Mouse (Mus musculus) liver, postnatal 0 days (tissue): Measurements from ENCODE around the gene 3110082I17Rik. TPM values are rescaled to one million over a fixed set of nuclear protein-coding genes. Genes with fewer than 3 reads are reported as not detected.

Experiments used
- ATAC-seq: fragments of 200-750 bp; cut with Nextera tagmentation; 2 replicates; pipeline ENCODE4 v1.8.0; 2017; ENCODE audit warnings: mild to moderate bottlenecking, moderate library complexity
- DNase-seq: peaks from one replicate; pipeline ENCODE4 v3.0.0-alpha.2; 2016
- H3K27ac ChIP-seq: fragments of 300-500 bp; sonication (generic); 2 replicates; pipeline ENCODE4 v1.5.1; 2014; ENCODE audit warnings: antibody characterized with exemption, moderate library complexity, mild to moderate bottlenecking, low read depth
- H3K27me3 ChIP-seq: fragments of 300-500 bp; sonication (generic); 2 replicates; pipeline ENCODE4 v1.6.1; 2014; ENCODE audit warnings: low read length, control low read depth, mixed read lengths; ENCODE audit not compliant: insufficient read depth
- H3K36me3 ChIP-seq: fragments of 300-500 bp; sonication (generic); replicated peaks from 2 replicates; pipeline ENCODE4 v1.6.1; 2014; ENCODE audit warnings: mild to moderate bottlenecking, control low read depth, low read length, moderate library complexity, mixed read lengths; ENCODE audit not compliant: insufficient read depth
- H3K4me1 ChIP-seq: fragments of 300-500 bp; sonication (generic); 2 replicates; pipeline ENCODE4 v1.6.1; 2014; ENCODE audit warnings: antibody characterized with exemption, mild to moderate bottlenecking, control low read depth; ENCODE audit not compliant: insufficient read depth
- H3K4me2 ChIP-seq: fragments of 300-500 bp; sonication (generic); 2 replicates; pipeline ENCODE4 v1.6.1; 2014; ENCODE audit warnings: low read depth, mild to moderate bottlenecking, low read length, moderate library complexity, mixed read lengths
- H3K4me3 ChIP-seq: fragments of 300-500 bp; sonication (generic); 2 replicates; pipeline ENCODE4 v1.5.1; 2014; ENCODE audit warnings: low read depth, low read length
- H3K9ac ChIP-seq: fragments of 300-500 bp; sonication (generic); replicated peaks from 2 replicates; pipeline ENCODE4 v1.6.1; 2014; ENCODE audit warnings: mild to moderate bottlenecking, moderate library complexity
- H3K9me3 ChIP-seq: fragments of 300-500 bp; sonication (generic); 2 replicates; pipeline ENCODE4 v1.6.1; 2016; ENCODE audit warnings: mild to moderate bottlenecking, control low read depth, low read length, mixed read lengths
- CTCF ChIP-seq: sonication (generic); IDR thresholded peaks from 2 replicates; pipeline ENCODE4 v1.5.1; 2016; ENCODE audit warnings: antibody characterized with exemption, low read depth
- EP300 ChIP-seq: IDR thresholded peaks from 2 replicates; pipeline ENCODE4 v1.6.1; 2016; ENCODE audit warnings: antibody characterized with exemption, low read depth, mild to moderate bottlenecking
- WGBS: fragments of 180-500 bp; shearing (Covaris S2); extraction: QIAGEN DNeasy Blood & Tissue Kit; methylation state at CpG from one replicate; pipeline ENCODE4 v1.1.7; 2014; ENCODE audit not compliant: insufficient replicate concordance; 5-methylcytosine and 5-hydroxymethylcytosine counted together
- polyA plus RNA-seq: library from polyadenylated mRNA; unstranded; fragments of >200 nt; fragmentation: Nextera tagmentation; extraction: Ambion mirVana; gene quantifications from 2 replicates; pipeline ENCODE4 v1.2.1, GENCODE M21; 2015

Gene 3110082I17Rik
- polyA plus RNA-seq, 1 experiment from 2014 or later, result 9.5 TPM

DNA sequence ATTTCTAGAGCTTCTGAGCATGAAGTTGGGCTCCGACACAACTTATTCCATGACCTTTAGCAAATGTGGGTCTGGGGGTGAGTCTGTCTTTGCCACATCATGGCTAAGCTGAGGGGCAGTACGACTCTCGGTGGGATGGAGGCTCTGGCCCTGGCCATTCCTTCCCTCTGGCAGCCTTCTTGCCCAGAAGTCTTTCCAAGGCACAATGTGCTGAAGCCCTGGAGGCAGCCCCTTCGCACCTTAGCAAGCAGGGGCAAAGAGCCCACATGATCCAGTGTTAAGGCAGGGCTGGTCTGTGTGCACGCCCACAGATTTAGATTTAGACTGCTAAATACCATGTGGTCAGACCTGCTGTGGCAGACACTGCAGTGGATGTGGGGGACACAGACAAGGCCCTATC is 61.5 kb downstream of the 3110082I17Rik start:
- peak overlapping the region; percentile 47 for H3K4me2 ChIP-seq
- H3K27me3 ChIP-seq, result no peaks in the 10 kb centered on the region
- 76% methylated on average over 5 of the region's 5 CpGs for WGBS
- H3K9me3 ChIP-seq, result no peaks in the 10 kb centered on the region
- peaks cover 16% of the 10 kb centered on the region for H3K36me3 ChIP-seq
- no peak overlapping the region for H3K27ac ChIP-seq
- H3K9ac ChIP-seq, result 0 out of 2 replicates have a peak overlapping the region, but pooled peaks have one; percentile 12
- no peak overlapping the region for H3K4me3 ChIP-seq
- no peak for ATAC-seq
- no peak for DNase-seq
- TF ChIP-seq EP300 (no peak; the same call in 1 of the 2 replicates), CTCF (no peak)
- H3K4me1 ChIP-seq, result peaks cover 30% of the 10 kb centered on the region

- H3K4me1 ChIP-seq, result peaks cover 29% of the 10 kb centered on the region
- H3K4me2 ChIP-seq, result peak overlapping the region; percentile 47
- H3K27me3 ChIP-seq, result no peaks in the 10 kb centered on the region
- H3K27ac ChIP-seq, result peak overlapping the region; percentile 17; the same call in 1 of the 2 replicates
- peaks cover 22% of the 10 kb centered on the region for H3K36me3 ChIP-seq
- H3K9me3 ChIP-seq, result no peaks in the 10 kb centered on the region
- 0 out of 2 replicates have a peak overlapping the region, but pooled peaks have one; percentile 12 for H3K9ac ChIP-seq
- no peak overlapping the region for H3K4me3 ChIP-seq
- TF ChIP-seq EP300 (peak; percentile 68; the same call in 1 of the 2 replicates), CTCF (peak; percentile 97)
- ATAC-seq, result peak; percentile 86
- WGBS, result 29% methylated on average over 5 of the region's 5 CpGs
- DNase-seq, result peak; percentile 96
Measured at GRCm38 (mm10) chr5:139397959-139398753, 62.2 kb downstream of the 3110082I17Rik start.

DNA sequence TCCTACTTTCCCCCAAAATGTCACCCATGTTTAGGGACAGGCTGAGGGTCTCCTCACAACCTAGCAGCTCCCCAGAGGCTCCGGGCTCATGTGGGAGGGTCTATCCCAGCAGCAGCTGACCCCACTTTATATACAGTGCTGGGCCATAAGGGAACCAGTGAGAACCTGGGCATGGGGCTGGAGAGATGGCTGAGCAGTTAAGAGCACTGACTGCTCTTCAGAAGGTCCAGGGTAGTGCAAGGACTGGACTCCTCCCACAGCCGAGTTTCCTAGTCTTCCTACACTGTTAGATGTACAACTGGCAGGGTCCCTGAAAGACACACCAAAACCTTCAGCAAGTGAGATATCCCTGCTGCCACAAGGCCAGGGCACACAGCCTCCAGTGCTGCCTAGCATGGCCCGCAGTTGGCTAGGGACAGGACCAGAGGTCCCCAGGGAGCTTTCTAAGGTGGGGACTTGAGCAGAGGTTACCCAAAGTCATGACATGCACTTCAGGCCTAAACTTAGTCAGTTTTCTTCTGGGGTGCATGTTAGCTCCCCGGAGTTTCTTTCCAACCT is 62.9 kb downstream of the 3110082I17Rik start:
- H3K9me3 ChIP-seq, result no peaks in the 10 kb centered on the region
- H3K27ac ChIP-seq, result 0 out of 2 replicates have a peak overlapping the region, but pooled peaks have one; percentile 17
- H3K4me1 ChIP-seq, result peaks cover 27% of the 10 kb centered on the region
- ATAC-seq, result peak; percentile 1; the same call in 1 of the 2 replicates
- H3K27me3 ChIP-seq, result no peaks in the 10 kb centered on the region
- peaks cover 29% of the 10 kb centered on the region for H3K36me3 ChIP-seq
- no peak overlapping the region for H3K4me3 ChIP-seq
- no peak overlapping the region for H3K9ac ChIP-seq
- no peak for DNase-seq
- 78% methylated on average over 4 of the region's 4 CpGs for WGBS
- TF ChIP-seq CTCF (no peak), EP300 (no peak)
- H3K4me2 ChIP-seq, result no peak overlapping the region

GRCm38 (mm10) chr5:139395528-139395927 is 64.8 kb downstream of the 3110082I17Rik start:
- TF ChIP-seq CTCF, result no peak
- no peak for TF ChIP-seq EP300
- H3K27ac ChIP-seq, result no peak overlapping the region
- H3K36me3 ChIP-seq, result peaks cover 42% of the 10 kb centered on the region
- no peaks in the 10 kb centered on the region for H3K9me3 ChIP-seq
- DNase-seq (no peak), ATAC-seq (no peak)
- no peak overlapping the region for H3K4me3 ChIP-seq
- H3K9ac ChIP-seq, result no peak overlapping the region
- 85% methylated on average over 4 of the region's 4 CpGs for WGBS
- peaks cover 37% of the 10 kb centered on the region for H3K4me1 ChIP-seq
- H3K27me3 ChIP-seq, result no peaks in the 10 kb centered on the region
- no peak overlapping the region for H3K4me2 ChIP-seq

- WGBS, result 49% methylated on average over 7 of the region's 7 CpGs
- H3K9ac ChIP-seq, result no peak overlapping the region
- H3K4me1 ChIP-seq, result peaks cover 43% of the 10 kb centered on the region
- no peak for DNase-seq
- no peaks in the 10 kb centered on the region for H3K9me3 ChIP-seq
- no peaks in the 10 kb centered on the region for H3K27me3 ChIP-seq
- H3K4me3 ChIP-seq, result no peak overlapping the region
- no peak for ATAC-seq
- peak overlapping the region; percentile 13; the same call in 1 of the 2 replicates for H3K4me2 ChIP-seq
- TF ChIP-seq CTCF, result no peak
- no peak for TF ChIP-seq EP300
- H3K36me3 ChIP-seq, result peaks cover 42% of the 10 kb centered on the region
- peak overlapping the region; percentile 9; the same call in 1 of the 2 replicates for H3K27ac ChIP-seq
Measured at GRCm38 (mm10) chr5:139394399-139394798, 65.9 kb downstream of the 3110082I17Rik start.

DNA sequence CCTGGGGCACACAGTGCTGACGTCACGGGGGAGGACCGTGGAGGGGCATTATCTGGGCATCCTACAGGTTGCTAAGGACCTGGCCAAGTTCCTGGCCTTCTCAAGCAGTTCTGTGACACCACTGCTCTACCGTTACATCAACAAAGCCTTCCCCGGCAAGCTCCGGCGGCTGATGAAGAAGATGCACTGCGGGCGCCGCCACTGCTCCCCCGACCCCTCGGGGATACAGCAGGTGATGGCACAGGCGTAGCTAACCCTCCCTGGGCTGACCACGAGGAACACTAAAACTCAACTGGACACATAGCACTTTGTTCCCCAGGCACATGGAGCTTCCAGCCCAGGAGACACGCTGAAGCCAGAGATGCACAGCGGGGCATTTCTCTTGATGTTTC is 67.1 kb downstream of the 3110082I17Rik start:
- Histone ChIP-seq H3K9me3 (no peaks in the 10 kb centered on the region), H3K4me1 (peaks cover 47% of the 10 kb centered on the region), H3K27ac (no peak overlapping the region), H3K36me3 (peaks cover 44% of the 10 kb centered on the region), H3K9ac (no peak overlapping the region), H3K4me3 (no peak overlapping the region), H3K27me3 (no peaks in the 10 kb centered on the region), H3K4me2 (no peak overlapping the region)
- ATAC-seq (no peak), DNase-seq (no peak)
- no peak for TF ChIP-seq EP300
- no peak for TF ChIP-seq CTCF
- 91% methylated on average over 16 of the region's 16 CpGs for WGBS
